Mouse (Mus musculus) limb, embryonic 12.5 days (tissue): ENCODE results near the gene Smurf1. TPM values are rescaled to one million over a fixed set of nuclear protein-coding genes. Genes with fewer than 3 reads are reported as not detected.

ENCODE experiments used
- ATAC-seq: fragments of 200-750 bp; cut with Nextera tagmentation; 2 replicates; pipeline ENCODE4 v1.8.0; 2017; ENCODE audit warnings: low read depth, moderate TSS enrichment; ENCODE audit not compliant: insufficient number of reproducible peaks, insufficient read depth, low FRiP score, low TSS enrichment
- H3K27ac ChIP-seq: fragments of 300-500 bp; sonication (generic); 2 replicates; pipeline ENCODE4 v1.5.1; 2016; ENCODE audit warnings: mild to moderate bottlenecking, moderate library complexity
- H3K27me3 ChIP-seq: fragments of 300-500 bp; sonication (generic); 2 replicates; pipeline ENCODE4 v1.6.1; 2016; ENCODE audit warnings: mild to moderate bottlenecking, moderate library complexity
- H3K36me3 ChIP-seq: fragments of 300-500 bp; sonication (generic); 2 replicates; pipeline ENCODE4 v1.6.1; 2016; ENCODE audit warnings: mild to moderate bottlenecking, moderate library complexity
- H3K4me1 ChIP-seq: fragments of 300-500 bp; sonication (generic); replicated peaks from 2 replicates; pipeline ENCODE4 v1.6.1; 2016
- H3K4me2 ChIP-seq: fragments of 300-500 bp; sonication (generic); 2 replicates; pipeline ENCODE4 v1.6.1; 2016; ENCODE audit warnings: mild to moderate bottlenecking, moderate library complexity
- H3K4me3 ChIP-seq: fragments of 300-500 bp; sonication (generic); replicated peaks from 2 replicates; pipeline ENCODE4 v1.5.1; 2016; ENCODE audit warnings: mild to moderate bottlenecking
- H3K9ac ChIP-seq: fragments of 300-500 bp; sonication (generic); replicated peaks from 2 replicates; pipeline ENCODE4 v1.6.1; 2016; ENCODE audit warnings: mild to moderate bottlenecking, moderate library complexity
- H3K9me3 ChIP-seq: fragments of 300-500 bp; sonication (generic); 2 replicates; pipeline ENCODE4 v1.6.1; 2016; ENCODE audit warnings: mild to moderate bottlenecking, moderate library complexity
- WGBS: fragments of 180-500 bp; shearing (Covaris S2); methylation state at CpG from one replicate; pipeline ENCODE4 v1.1.7; 2016; 5-methylcytosine and 5-hydroxymethylcytosine counted together
- polyA plus RNA-seq: library from polyadenylated mRNA; unstranded; fragments of >200 nt; fragmentation: Nextera tagmentation; extraction: Ambion mirVana; gene quantifications from 2 replicates; pipeline ENCODE4 v1.2.1, GENCODE M21; 2016

The Smurf1 gene
- polyA plus RNA-seq, 1 experiment from 2014 or later = 23.3 TPM

GRCm38 (mm10) chr5:144937304-144937703 is 28.3 kb downstream of the Smurf1 start:
- Histone ChIP-seq H3K4me3 (no peak overlapping the region), H3K27ac (no peak overlapping the region), H3K27me3 (no peaks in the 10 kb centered on the region), H3K4me1 (peaks cover 19% of the 10 kb centered on the region; the same call in 1 of the 2 replicates), H3K9ac (no peak overlapping the region), H3K36me3 (no peaks in the 10 kb centered on the region), H3K9me3 (no peaks in the 10 kb centered on the region), H3K4me2 (no peak overlapping the region)
- no peak for ATAC-seq
- WGBS = 85% methylated on average over 2 of the region's 2 CpGs

- no peak for ATAC-seq
- Histone ChIP-seq H3K9me3 (no peaks in the 10 kb centered on the region), H3K4me1 (peaks cover 32% of the 10 kb centered on the region)
These were observed 32.2 kb downstream of the Smurf1 start for GRCm38 (mm10) chr5:144933486-144933885.

GRCm38 (mm10) chr5:144931841-144932240 is 33.8 kb downstream of the Smurf1 start:
- Histone ChIP-seq H3K9ac (no peak overlapping the region), H3K36me3 (no peaks in the 10 kb centered on the region), H3K4me2 (no peak overlapping the region), H3K9me3 (no peaks in the 10 kb centered on the region), H3K27me3 (no peaks in the 10 kb centered on the region), H3K4me3 (no peak overlapping the region), H3K4me1 (peaks cover 35% of the 10 kb centered on the region), H3K27ac (no peak overlapping the region)
- 85% methylated on average over 5 of the region's 5 CpGs for WGBS
- ATAC-seq = no peak

More at GRCm38 (mm10) chr5:144933486-144933885, 32.2 kb downstream of the Smurf1 start:
- Histone ChIP-seq H3K9ac (no peak overlapping the region), H3K4me3 (no peak overlapping the region), H3K36me3 (no peaks in the 10 kb centered on the region), H3K4me2 (no peak overlapping the region), H3K27ac (no peak overlapping the region), H3K27me3 (no peaks in the 10 kb centered on the region)
- WGBS = 68% methylated on average over 4 of the region's 4 CpGs

GRCm38 (mm10) chr5:144928856-144929713 is 36.6 kb downstream of the Smurf1 start:
- Histone ChIP-seq H3K36me3 (no peaks in the 10 kb centered on the region), H3K27ac (no peak overlapping the region), H3K4me1 (peaks cover 22% of the 10 kb centered on the region), H3K9ac (no peak overlapping the region), H3K27me3 (no peaks in the 10 kb centered on the region), H3K9me3 (no peaks in the 10 kb centered on the region), H3K4me2 (no peak overlapping the region), H3K4me3 (no peak overlapping the region)
- WGBS = 59% methylated on average over 11 of the region's 11 CpGs
- 0 out of 2 replicates have a peak, but pooled peaks have one; percentile 18 for ATAC-seq

- peaks cover 36% of the 10 kb centered on the region for H3K4me1 ChIP-seq
- no peak overlapping the region for H3K4me2 ChIP-seq
- no peaks in the 10 kb centered on the region for H3K9me3 ChIP-seq
- WGBS = 84% methylated on average over 2 of the region's 2 CpGs
- no peaks in the 10 kb centered on the region for H3K36me3 ChIP-seq
- H3K9ac ChIP-seq = no peak overlapping the region
- no peak overlapping the region for H3K4me3 ChIP-seq
- H3K27me3 ChIP-seq = no peaks in the 10 kb centered on the region
- ATAC-seq = no peak
- H3K27ac ChIP-seq = no peak overlapping the region
These were observed 39.4 kb downstream of the Smurf1 start for GRCm38 (mm10) chr5:144926275-144926674.

- Histone ChIP-seq H3K4me1 (peaks cover 48% of the 10 kb centered on the region), H3K4me2 (no peak overlapping the region), H3K9ac (no peak overlapping the region), H3K27me3 (no peaks in the 10 kb centered on the region), H3K36me3 (no peaks in the 10 kb centered on the region), H3K27ac (no peak overlapping the region), H3K9me3 (no peaks in the 10 kb centered on the region), H3K4me3 (no peak overlapping the region)
- 43% methylated on average over 6 of the region's 6 CpGs for WGBS
- no peak for ATAC-seq
These were observed 42.3 kb downstream of the Smurf1 start for GRCm38 (mm10) chr5:144923351-144923750.

GRCm38 (mm10) chr5:144919790-144920189 is 45.9 kb downstream of the Smurf1 start:
- H3K27ac ChIP-seq = no peak overlapping the region
- no peaks in the 10 kb centered on the region for H3K9me3 ChIP-seq
- H3K4me3 ChIP-seq = no peak overlapping the region
- ATAC-seq = no peak
- 80% methylated on average over 8 of the region's 8 CpGs for WGBS
- H3K36me3 ChIP-seq = no peaks in the 10 kb centered on the region
- no peaks in the 10 kb centered on the region for H3K27me3 ChIP-seq
- no peak overlapping the region for H3K4me2 ChIP-seq
- H3K9ac ChIP-seq = no peak overlapping the region
- H3K4me1 ChIP-seq = peaks cover 56% of the 10 kb centered on the region

- H3K9me3 ChIP-seq = no peaks in the 10 kb centered on the region
- no peaks in the 10 kb centered on the region for H3K36me3 ChIP-seq
- no peak overlapping the region for H3K4me3 ChIP-seq
- H3K9ac ChIP-seq = no peak overlapping the region
- H3K27me3 ChIP-seq = no peaks in the 10 kb centered on the region
- H3K4me2 ChIP-seq = no peak overlapping the region
- H3K27ac ChIP-seq = no peak overlapping the region
- peaks cover 61% of the 10 kb centered on the region for H3K4me1 ChIP-seq
- 74% methylated on average over 9 of the region's 9 CpGs for WGBS
- ATAC-seq = no peak
These were observed 46.5 kb downstream of the Smurf1 start for GRCm38 (mm10) chr5:144919194-144919593.

- Histone ChIP-seq H3K27me3 (no peaks in the 10 kb centered on the region), H3K9ac (no peak overlapping the region), H3K4me1 (peaks cover 56% of the 10 kb centered on the region), H3K36me3 (no peaks in the 10 kb centered on the region), H3K9me3 (no peaks in the 10 kb centered on the region), H3K4me2 (no peak overlapping the region), H3K27ac (no peak overlapping the region), H3K4me3 (no peak overlapping the region)
- 78% methylated on average over 8 of the region's 8 CpGs for WGBS
- ATAC-seq = no peak
These were observed 47.4 kb downstream of the Smurf1 start for GRCm38 (mm10) chr5:144918204-144918603.

- no peaks in the 10 kb centered on the region for H3K9me3 ChIP-seq
- no peak overlapping the region for H3K27ac ChIP-seq
- no peak overlapping the region for H3K9ac ChIP-seq
- no peak overlapping the region for H3K4me2 ChIP-seq
- 81% methylated on average over 6 of the region's 6 CpGs for WGBS
- no peak overlapping the region for H3K4me3 ChIP-seq
- no peak for ATAC-seq
- H3K27me3 ChIP-seq = no peaks in the 10 kb centered on the region
- peaks cover 49% of the 10 kb centered on the region for H3K4me1 ChIP-seq
- no peaks in the 10 kb centered on the region for H3K36me3 ChIP-seq
These were observed 48.5 kb downstream of the Smurf1 start for GRCm38 (mm10) chr5:144917172-144917571.

GRCm38 (mm10) chr5:144915828-144916227 is 49.8 kb downstream of the Smurf1 start:
- Histone ChIP-seq H3K9ac (no peak overlapping the region), H3K27ac (no peak overlapping the region), H3K36me3 (no peaks in the 10 kb centered on the region), H3K4me2 (no peak overlapping the region), H3K27me3 (no peaks in the 10 kb centered on the region), H3K4me3 (no peak overlapping the region), H3K9me3 (no peaks in the 10 kb centered on the region), H3K4me1 (peaks cover 38% of the 10 kb centered on the region)
- WGBS = 71% methylated on average over 5 of the region's 5 CpGs
- no peak for ATAC-seq
